Mouse (Mus musculus) induced T-regulatory cell, adult 2 months (primary cell): Measurements from ENCODE around the gene 2210011C24Rik.
A peak's percentile ranks its signal among the peaks of the same experiment; 100 is the strongest.
"Not testable (repeated sequence)": the region's sequence is repeated elsewhere in the genome, so short reads cannot be mapped to it uniquely, and the experiment has no call there.

Experiments used
- DNase-seq: peaks from one replicate; pipeline ENCODE4 v3.0.0-alpha.2; 2012; ENCODE audit warnings: low read depth

The 2210011C24Rik gene

GRCm38 (mm10) chr8:83992488-83992887 lies 19.5 kb downstream of the 2210011C24Rik start:
- no peak for DNase-seq

DNA sequence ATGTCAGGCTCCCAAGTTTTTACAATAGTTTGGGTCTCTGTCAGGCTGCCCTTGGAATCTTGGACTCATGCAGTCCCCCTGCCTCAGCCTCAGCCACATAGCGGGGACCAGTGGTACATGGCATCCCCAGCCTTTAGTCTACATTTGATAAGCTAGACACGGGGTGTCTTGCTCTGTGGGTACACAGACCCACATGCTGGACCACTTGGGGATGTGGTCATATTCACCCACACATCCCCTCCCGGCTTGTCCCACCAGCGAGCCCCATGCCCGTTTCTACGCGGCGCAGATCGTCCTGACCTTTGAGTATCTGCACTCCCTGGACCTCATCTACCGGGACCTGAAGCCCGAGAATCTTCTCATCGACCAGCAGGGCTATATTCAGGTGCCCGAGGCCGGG lies 21.8 kb downstream of the 2210011C24Rik start:
- DNase-seq = no peak

DNA sequence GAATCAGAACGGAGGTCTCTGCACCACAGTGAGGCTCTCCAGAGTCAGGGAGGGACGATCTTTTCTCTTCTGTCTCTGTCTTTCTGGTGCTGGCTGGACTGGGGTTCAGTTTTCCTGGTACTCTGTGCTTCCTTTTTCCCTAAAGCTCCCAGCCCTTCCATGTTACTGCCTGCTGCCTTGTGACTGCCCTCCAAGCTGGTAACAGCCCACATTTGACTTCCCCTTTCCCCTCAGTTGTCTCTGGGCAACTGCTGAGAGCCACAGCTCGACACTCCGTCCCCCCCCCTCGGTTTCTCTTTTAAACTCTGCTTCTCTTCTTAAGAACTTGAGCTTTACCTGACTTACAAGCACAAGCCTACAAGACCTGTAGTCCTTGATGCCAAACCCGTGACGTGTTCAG lies 22.7 kb downstream of the 2210011C24Rik start:
- DNase-seq = no peak

GRCm38 (mm10) chr8:83983222-83983621 lies 28.7 kb downstream of the 2210011C24Rik start:
- not testable (repeated sequence) for DNase-seq

DNA sequence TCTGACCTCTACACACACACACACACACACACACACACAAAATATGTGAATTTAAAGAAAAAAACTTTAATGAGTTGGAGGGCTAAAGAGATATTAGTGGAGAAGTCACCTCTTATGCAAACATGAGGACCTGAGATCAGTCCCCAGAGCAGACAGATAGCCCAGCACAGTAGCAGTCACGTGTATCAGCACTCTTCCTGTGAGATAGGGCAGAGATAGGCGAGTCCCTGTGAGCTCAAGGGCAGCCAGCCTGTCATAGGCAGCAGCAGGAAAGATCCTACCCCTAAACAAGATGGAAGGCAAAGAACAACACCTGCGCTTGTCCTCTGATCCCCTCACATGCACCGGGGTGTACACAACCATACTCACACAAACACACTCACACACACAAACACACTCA lies 29.5 kb downstream of the 2210011C24Rik start:
- DNase-seq = no peak

- DNase-seq = no peak
Measured at GRCm38 (mm10) chr8:83981533-83981932, 30.4 kb downstream of the 2210011C24Rik start.

- DNase-seq = no peak
Measured at GRCm38 (mm10) chr8:83980845-83981244, 31.1 kb downstream of the 2210011C24Rik start.

DNA sequence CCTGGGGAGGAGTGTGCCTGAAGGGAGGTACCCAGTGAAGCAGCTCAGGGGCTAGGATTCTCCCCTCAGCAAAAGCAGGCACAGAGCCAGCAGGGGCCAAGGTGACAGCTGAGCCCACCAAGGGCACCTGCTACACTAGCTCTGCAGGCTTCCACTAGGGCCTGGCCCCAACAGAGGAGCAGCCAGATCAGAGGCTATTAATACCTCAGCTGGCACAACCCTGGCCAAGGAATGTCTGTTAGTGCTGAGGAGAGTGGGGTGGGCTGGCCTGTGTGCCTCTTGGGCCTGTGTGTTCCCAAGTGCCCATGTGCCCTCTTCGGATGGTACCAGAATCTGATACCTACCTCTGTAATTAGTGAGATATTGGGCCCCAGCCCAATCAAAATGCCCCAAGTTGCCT lies 31.7 kb downstream of the 2210011C24Rik start:
- DNase-seq = no peak

GRCm38 (mm10) chr8:83978200-83978599 lies 33.8 kb downstream of the 2210011C24Rik start:
- DNase-seq = no peak

DNA sequence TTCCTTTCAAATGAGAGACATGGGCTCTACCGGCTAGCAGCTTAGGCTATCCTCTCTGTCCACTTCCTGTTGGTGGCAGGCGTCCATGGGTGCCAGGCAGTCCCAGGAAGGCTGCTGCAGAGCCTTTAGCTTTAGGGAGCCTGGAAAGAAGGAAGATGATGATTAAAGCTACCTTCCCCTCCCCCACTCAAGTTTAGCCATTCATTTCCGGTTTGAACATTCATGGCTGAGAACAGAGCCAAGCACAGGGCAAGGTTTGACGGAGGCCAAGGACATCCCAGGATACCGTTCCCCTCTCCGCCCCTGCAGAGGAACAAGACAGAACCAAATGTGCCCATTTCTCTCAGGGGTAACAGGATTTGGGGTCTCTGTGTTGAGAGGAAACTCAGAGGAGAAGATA lies 34.3 kb downstream of the 2210011C24Rik start:
- peak; percentile 32 for DNase-seq

DNA sequence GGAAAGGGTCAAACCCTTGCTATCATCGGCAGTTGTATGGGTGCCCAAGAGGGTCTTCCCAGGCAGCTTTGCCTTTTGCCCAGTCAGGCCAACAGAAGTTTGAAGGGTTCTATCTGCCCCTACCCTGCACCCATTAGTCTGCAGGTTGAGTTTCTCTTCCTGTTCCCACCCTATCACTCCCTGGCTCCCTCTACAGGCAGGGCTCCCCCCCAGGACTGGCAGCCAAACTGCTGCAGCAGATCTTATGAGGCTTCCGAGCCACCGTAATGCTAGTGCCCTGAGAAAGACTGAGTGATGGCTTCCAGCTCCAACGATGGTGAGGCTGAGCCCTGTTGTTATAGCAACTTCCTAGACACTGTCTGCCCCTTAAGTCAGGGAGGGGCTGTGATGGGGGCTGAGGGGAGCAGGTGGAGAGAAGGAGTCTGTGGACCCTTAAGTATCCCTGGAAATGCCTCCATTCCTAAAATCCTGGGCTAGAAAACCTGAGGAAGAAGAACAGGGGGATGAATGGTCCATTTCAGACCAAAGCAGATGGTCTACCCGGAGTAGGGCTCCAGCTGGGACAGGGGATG lies 35.1 kb downstream of the 2210011C24Rik start:
- peak; percentile 34 for DNase-seq

DNA sequence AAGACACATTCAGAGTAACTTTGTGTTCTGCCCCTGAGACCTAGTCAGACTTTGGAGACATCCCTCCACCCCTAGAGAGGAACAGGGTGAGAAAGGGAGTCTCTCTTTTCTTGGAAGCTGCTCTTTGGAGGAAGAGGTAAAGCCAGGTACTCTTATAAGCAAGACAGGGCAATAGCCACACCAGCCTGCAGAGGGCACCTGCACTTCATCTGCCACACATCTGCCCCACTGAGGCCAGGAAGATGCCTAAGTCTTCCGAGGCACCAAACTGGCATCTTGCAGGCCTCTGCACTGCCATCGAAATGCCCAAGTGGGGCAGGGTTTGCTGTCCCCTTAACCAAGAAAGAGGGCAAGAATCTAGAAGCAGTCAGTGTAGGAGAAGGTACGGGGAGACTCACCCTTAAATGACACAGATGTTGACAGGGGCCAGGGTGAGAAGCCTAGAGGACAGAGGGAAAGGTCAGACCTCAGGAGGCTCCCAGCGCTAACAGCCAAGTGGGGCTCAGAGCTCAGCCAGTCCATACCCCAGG lies 35.8 kb downstream of the 2210011C24Rik start:
- peak; percentile 68 for DNase-seq

DNA sequence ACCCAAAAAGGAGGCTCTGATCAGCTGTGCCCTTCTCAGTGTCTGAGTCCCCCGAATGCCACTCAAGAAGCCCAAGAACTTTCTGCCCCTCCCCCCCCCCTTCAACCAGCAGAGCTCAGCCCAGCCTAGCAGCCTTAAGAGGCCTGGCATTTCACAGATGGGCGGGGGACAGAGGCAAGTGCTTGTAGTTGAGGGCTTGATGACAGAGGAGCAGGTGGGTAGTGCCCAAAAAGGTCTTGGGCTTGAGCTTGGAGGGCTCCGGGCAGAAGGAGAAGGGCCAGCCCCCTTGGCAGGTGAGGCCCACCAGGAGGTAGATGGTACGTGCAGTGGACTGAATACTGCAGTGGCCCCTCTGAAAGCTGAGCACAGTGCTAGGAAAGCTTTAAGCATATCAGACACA lies 37.5 kb downstream of the 2210011C24Rik start:
- no peak for DNase-seq

DNA sequence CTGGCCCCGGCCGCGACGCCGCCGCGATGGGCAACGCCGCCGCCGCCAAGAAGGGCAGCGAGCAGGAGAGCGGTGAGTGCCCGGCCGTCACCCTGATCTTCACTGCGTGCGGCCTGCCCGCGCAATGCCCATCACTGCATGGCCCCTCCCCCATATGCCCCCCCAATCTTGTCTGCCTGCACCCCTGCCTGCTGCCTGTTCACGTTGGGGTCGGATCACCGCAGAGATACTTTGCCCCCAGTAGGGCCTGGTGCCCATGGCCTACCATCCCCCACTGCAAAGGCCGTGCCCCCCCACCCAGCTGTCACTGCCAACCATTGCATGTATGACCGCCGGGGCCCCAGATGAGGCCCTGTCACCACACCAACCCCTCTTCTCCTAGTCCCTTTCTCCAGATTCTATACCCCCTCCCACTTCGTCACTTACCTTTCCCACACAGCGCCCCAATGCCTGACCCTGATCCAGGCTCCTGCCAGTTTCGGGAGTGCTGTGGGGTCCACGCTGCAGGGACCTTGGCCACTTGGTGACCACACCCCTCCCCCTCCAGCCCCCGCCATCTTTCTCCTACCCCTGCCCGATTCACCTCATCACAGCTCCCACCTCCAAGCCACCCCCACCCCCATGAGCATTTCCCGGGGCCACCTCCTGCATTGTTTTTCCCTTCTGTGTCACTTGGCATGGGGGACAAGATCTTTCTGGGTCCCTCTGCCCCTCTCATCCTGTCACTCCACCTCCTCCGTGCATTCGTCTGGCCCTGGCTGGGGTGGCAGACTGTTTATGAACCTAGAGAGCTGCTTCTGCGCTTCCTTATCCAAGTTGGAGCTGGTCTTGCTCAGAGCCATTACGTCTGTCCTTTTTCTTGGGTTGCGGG lies 38.6 kb downstream of the 2210011C24Rik start:
- DNase-seq = peak; percentile 48

- DNase-seq = peak; percentile 98
Measured at GRCm38 (mm10) chr8:83972150-83973120, 39.5 kb downstream of the 2210011C24Rik start, which contains the start of gene Prkaca. TSS of gene Prkaca (plus strand) at chr8:83972993.

- DNase-seq = no peak
Measured at GRCm38 (mm10) chr8:83971661-83972060, 40.3 kb downstream of the 2210011C24Rik start.

DNA sequence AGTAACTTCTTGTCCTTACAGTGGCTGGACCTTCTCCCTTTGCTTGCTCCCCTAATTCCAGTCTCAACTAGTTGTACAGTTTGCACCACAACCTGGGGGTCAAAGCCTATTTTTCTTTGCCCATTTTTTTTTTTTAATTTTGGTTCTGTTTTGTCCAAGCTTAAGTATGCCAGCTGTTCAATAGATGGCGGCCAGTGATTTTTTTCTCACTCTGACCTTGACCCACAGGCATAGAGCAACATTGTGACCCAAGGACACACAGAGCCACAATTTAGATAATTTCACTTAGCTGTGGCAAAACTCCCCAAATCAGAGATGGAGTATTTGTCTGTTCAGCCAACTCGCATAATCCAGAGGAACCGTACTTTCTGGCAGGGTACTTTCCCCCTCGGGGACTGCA lies 40.9 kb downstream of the 2210011C24Rik start:
- DNase-seq = no peak

GRCm38 (mm10) chr8:83967701-83968100 lies 44.3 kb downstream of the 2210011C24Rik start:
- DNase-seq = no peak

DNA sequence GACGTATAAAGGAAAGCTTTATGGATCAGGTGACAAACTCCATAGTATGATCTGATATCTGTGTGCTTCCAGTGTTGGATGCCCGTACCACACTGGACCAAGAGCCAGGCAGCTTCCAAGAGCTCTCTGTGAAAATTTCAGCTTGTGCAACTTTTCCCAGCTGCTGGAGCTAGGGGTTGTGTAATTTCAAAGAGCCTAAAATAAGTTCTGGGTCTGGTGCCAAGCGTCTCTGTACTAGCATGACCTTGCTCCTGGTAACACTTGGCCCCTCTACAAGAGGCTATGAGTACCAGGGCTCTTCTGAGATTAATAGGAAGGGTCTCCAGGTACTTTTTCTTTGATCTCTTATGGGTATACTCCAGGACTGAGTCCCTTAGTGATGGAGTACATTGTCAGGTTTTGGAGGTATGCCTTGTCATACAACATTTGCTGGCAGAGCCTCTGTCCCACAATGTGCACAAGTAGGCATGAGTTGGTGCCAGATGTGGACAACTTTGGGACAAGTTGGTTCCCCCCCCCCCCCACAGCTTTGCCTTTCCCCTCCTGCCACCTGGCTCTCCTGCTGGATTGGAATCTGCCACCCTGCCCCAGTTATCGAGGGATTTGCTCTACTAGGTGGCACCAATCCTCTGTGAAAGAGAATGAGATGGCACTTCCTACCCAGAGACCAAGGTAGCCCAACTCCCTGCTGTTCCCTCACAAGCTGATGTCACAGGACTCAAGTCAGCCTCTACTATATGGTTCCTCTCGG lies 47.8 kb downstream of the 2210011C24Rik start:
- DNase-seq = no peak
